ENCODE assay signal across 8 mouse cellular contexts in the genomic region with DNA sequence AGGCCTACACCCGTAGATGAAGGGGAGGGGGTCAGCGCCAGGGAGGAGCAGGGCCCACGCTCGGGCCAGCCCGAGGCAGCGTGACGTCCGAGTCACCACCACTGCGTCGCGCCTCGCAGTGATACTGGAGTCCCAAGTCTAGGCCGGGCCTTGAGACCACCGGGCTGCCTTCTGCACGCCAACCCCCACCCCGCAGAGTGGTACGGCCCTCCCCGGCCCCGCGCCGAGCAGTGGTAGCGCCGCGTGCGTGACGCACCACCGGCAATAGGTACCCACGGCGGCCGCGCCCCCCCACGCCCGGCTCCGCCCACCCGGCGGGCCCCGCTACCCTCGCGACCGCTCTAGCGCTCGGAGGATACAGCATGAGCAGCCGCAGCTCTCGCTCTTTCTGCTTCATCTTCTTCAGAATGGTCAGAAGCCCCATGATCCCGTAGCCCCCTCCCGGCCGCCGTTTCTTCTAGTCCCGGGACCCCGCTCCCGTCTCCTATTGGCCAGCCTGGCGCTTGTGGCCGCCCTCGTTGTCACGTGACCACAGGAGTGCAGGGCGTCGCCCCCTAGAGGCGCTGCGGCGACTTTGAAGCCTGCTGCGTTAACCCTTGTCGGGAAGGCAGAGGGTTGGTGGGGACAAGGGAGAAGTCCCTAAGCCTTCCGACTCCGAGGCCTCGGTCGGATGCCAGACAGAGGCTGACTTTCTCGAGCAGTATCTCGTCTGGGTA. TPM values are rescaled to one million over a fixed set of nuclear protein-coding genes. Genes with fewer than 3 reads are reported as not detected.
DNase-seq lines count a peak whose midpoint lies in the region; ATAC-seq and TF ChIP-seq lines count a peak whose summit lies in the region.

Batf2 (plus strand) TSS at position 306 of the 716 bp plus-strand sequence.

- DNase-seq in Patski (ENCODE audit: low read depth, low spot score), result peak; percentile 83
- peak; percentile 95 for DNase-seq in cerebellum, postnatal 14 days
- peak; percentile 88 to 90 for DNase-seq in frontal cortex, postnatal 25 days (ENCODE audit: low spot score in 2 of 2)
- DNase-seq in left cerebral cortex, adult 11 months (ENCODE audit: low spot score), result peak; percentile 88
- peak; percentile 93 to 95 for DNase-seq in lung, postnatal 4 days
- DNase-seq in retina, postnatal 7 days (ENCODE audit: low read depth, low spot score), result peak; percentile 91
- peak; percentile 87 for DNase-seq in urinary bladder, adult 2 months (ENCODE audit: low spot score)

- WGBS in hindbrain, embryonic 15.5 days, result under 1% methylated on average over 63 of the region's 68 CpGs

- H3K9ac ChIP-seq in hindbrain, embryonic 15.5 days, result peak within 1 kb of the TSS; percentile 89

- H3K27me3 ChIP-seq in Patski, result no peaks in the 10 kb centered on the region
- no peaks in the 10 kb centered on the region for H3K27me3 ChIP-seq in hindbrain, embryonic 15.5 days

- peak within 1 kb of the TSS; percentile 74 for H3K4me3 ChIP-seq in hindbrain, embryonic 15.5 days

- in situ Hi-C loops in Patski (cut with MboI; ENCODE audit: low pct_unique_long_range_greater_than_20kb), result no loop called here

- TF ChIP-seq CTCF in Patski (IDR thresholded peaks at IDR 0.05), result no peak

- POLR2A ChIA-PET in Patski (lab: Charles Lee), result interaction anchor here (0.8 to 2.5 kb wide), 3 partner anchors 13 to 94 kb away, joined by 4 to 16 read pairs (median 4); partner anchors contain the start of genes Ppp2r5b and Snx15

- no peaks in the 10 kb centered on the region for H3K9me3 ChIP-seq in hindbrain, embryonic 15.5 days

- peak within 1 kb of the TSS; percentile 88 for H3K4me2 ChIP-seq in hindbrain, embryonic 15.5 days

- ATAC-seq in Patski, result peak; percentile 48
- ATAC-seq in hindbrain, embryonic 15.5 days (ENCODE audit: low FRiP score, low read depth), result peak; percentile 93

- peaks cover 5% of the 10 kb centered on the region; the same call in 1 of the 2 replicates for H3K36me3 ChIP-seq in hindbrain, embryonic 15.5 days

- H3K27ac ChIP-seq in hindbrain, embryonic 15.5 days (replicated peaks), result peak within 1 kb of the TSS; percentile 99

- peaks cover 19% of the 10 kb centered on the region for H3K4me1 ChIP-seq in hindbrain, embryonic 15.5 days (replicated peaks)

- CTCF ChIA-PET in Patski (lab: Charles Lee), result interaction anchor here (0.8 to 2.6 kb wide), 17 partner anchors 9 to 194 kb away, joined by 3 to 19 read pairs (median 4); partner anchors contain the start of genes Gpha2, Men1, Ppp2r5b and Snx15

RNA-seq across cellular contexts. Expression of gene Batf2, which starts in this region (rescaled TPM):
- 0.08 TPM for polyA plus RNA-seq in Patski (2021)
- not detected in 2 replicates for polyA plus RNA-seq in hindbrain, embryonic 15.5 days (2015; fragmentation: Nextera tagmentation; extraction: Ambion mirVana)
- 5.1 and 9.2 TPM in 2 replicates for polyA plus RNA-seq in urinary bladder, adult 2 months (2012; rRNA removed)

Comparison
In these comparisons a context has a peak if more than half of its experiments do, and no peak if none do; other contexts are left out.
1. Peak in every context shown above with its lines: DNase-seq, ATAC-seq, H3K4me3 ChIP-seq and H3K27ac ChIP-seq.
2. Peak in DNase-seq and ATAC-seq in Patski; RNA of the gene not detected or under 1 TPM.
3. Peak in ATAC-seq, H3K4me3 ChIP-seq, H3K27ac ChIP-seq, H3K9ac ChIP-seq and H3K4me2 ChIP-seq in hindbrain, embryonic 15.5 days; RNA of the gene not detected or under 1 TPM.